Mouse (Mus musculus): ENCODE data around the gene Pask. TPM values are rescaled to one million over a fixed set of nuclear protein-coding genes. Genes with fewer than 3 reads are reported as not detected.

The Pask gene
- polyA plus RNA-seq, 1 experiment, result 6.6 TPM

GRCm38 (mm10) chr1:93267207-93267606 is 76.1 kb downstream of the Pask start:
- no peaks in the 10 kb centered on the region for H3K79me2 ChIP-seq (ENCODE audit: control insufficient read depth, insufficient read depth)
- H3ac ChIP-seq (ENCODE audit: control insufficient read depth, insufficient read length, low read depth), result no peak overlapping the region
- H3K36me3 ChIP-seq (ENCODE audit: control insufficient read depth, insufficient read depth), result no peaks in the 10 kb centered on the region
- TF ChIP-seq MYOG (IDR thresholded peaks at IDR 0.05; ENCODE audit: control insufficient read depth, extremely low read depth, insufficient read length) (no peak), CEBPB (IDR thresholded peaks at IDR 0.05; ENCODE audit: low read depth) (no peak), CTCF (IDR thresholded peaks at IDR 0.05; ENCODE audit: control insufficient read depth, insufficient read depth, insufficient read length) (no peak), MYOD1 (IDR thresholded peaks at IDR 0.05; ENCODE audit: control insufficient read depth, insufficient read length, low read depth) (no peak), USF1 (IDR thresholded peaks at IDR 0.05; ENCODE audit: low read depth) (no peak)
- no peak overlapping the region for H3K4me3 ChIP-seq (ENCODE audit: insufficient read depth, poor library complexity, severe bottlenecking)
- H3K27me3 ChIP-seq (ENCODE audit: control insufficient read depth, insufficient read depth, insufficient read length), result no peaks in the 10 kb centered on the region
- H3K79me3 ChIP-seq (ENCODE audit: low read depth), result no peaks in the 10 kb centered on the region

Small RNA genes within 50 kb of the gene (microRNA-seq; reads per million reads assigned to microRNA genes)
- gene Mir6345 (ENCODE audit: borderline microRNAs expressed), result not detected
- gene Mir6901 (ENCODE audit: borderline microRNAs expressed), result 1.3 reads per million, percentile 29 among the genes with 10 or more reads in this experiment
- 0.24 reads per million for gene Mir6902 (ENCODE audit: borderline microRNAs expressed)

Other genes with a start within 250 kb of the Pask start
- gene Kif1a, start 241.5 kb downstream of the Pask start, polyA plus RNA-seq (2012; fragmentation: generic; extraction: Trizol), result 3.4 TPM
- gene Agxt, start 208.2 kb downstream of the Pask start, polyA plus RNA-seq (2012; fragmentation: generic; extraction: Trizol), result not detected
- 0.09 TPM for gene 2310007B03Rik, start 182.5 kb downstream of the Pask start, polyA plus RNA-seq (2012; fragmentation: generic; extraction: Trizol)
- 0.01 TPM for gene Crocc2, start 174.8 kb downstream of the Pask start, polyA plus RNA-seq (2012; fragmentation: generic; extraction: Trizol)
- gene Sned1, start 107.6 kb downstream of the Pask start, polyA plus RNA-seq (2012; fragmentation: generic; extraction: Trizol), result 0.18 TPM
- 11.7 TPM for gene Mterf4, start 37.6 kb downstream of the Pask start, polyA plus RNA-seq (2012; fragmentation: generic; extraction: Trizol)
- gene Ppp1r7, start 628 bp downstream of the Pask start, polyA plus RNA-seq (2012; fragmentation: generic; extraction: Trizol), result 16.8 TPM
- gene Ano7, start 30.4 kb upstream of the Pask start, polyA plus RNA-seq (2012; fragmentation: generic; extraction: Trizol), result 0.05 TPM
- gene Hdlbp, start 135.3 kb upstream of the Pask start, polyA plus RNA-seq (2012; fragmentation: generic; extraction: Trizol), result 134 TPM
- 3.0 TPM for gene Farp2, start 168.6 kb upstream of the Pask start, polyA plus RNA-seq (2012; fragmentation: generic; extraction: Trizol)